Mouse (Mus musculus): Measurements from ENCODE around the gene Trank1.

GRCm38 (mm10) chr9:111395265-111395664, 83.7 kb downstream of the Trank1 start:
- no peak for TF ChIP-seq POLR2A (IDR thresholded peaks at IDR 0.05; ENCODE audit: borderline replicate concordance, extremely low read depth, low read depth, low read length)
- TF ChIP-seq CTCF (IDR thresholded peaks at IDR 0.05; ENCODE audit: insufficient read depth, low read length) = no peak

Data from lung, adult 2 months (tissue).